Mouse (Mus musculus): Measurements from ENCODE around the gene Tmem251.

- TF ChIP-seq POLR2A (IDR thresholded peaks at IDR 0.05; ENCODE audit: control insufficient read depth, extremely low read depth, insufficient read depth, low read length, poor library complexity), result peak; percentile 76
- 0 out of 2 replicates have a peak, but pooled peaks have one; percentile 10 for TF ChIP-seq CTCF (IDR thresholded peaks at IDR 0.05; ENCODE audit: borderline replicate concordance, control insufficient read depth, extremely low read depth, insufficient read depth, low read length, poor library complexity)
Observed at GRCm38 (mm10) chr12:102743589-102744574, at the start of gene Tmem251, which contains the start of gene Moap1.
